Mouse (Mus musculus) myocyte (in vitro differentiated cells): Measurements from ENCODE around the gene Rest. TPM values are rescaled to one million over a fixed set of nuclear protein-coding genes. Genes with fewer than 3 reads are reported as not detected.

Experiments
- H3K27me3 ChIP-seq: one replicate; pipeline ENCODE4 v1.6.1; 2011; ENCODE audit not compliant: control insufficient read depth, insufficient read depth, insufficient read length
- H3K36me3 ChIP-seq: one replicate; pipeline ENCODE4 v1.6.1; 2011; ENCODE audit not compliant: control insufficient read depth, insufficient read depth
- H3K4me2 ChIP-seq: one replicate; pipeline ENCODE4 v1.6.1; 2011; ENCODE audit warnings: low read depth, control low read depth
- H3K4me3 ChIP-seq: one replicate; pipeline ENCODE4 v1.5.1; 2011; ENCODE audit warnings: mild to moderate bottlenecking, control low read depth, moderate library complexity
- H3K79me2 ChIP-seq: one replicate; pipeline ENCODE4 v1.6.1; 2011; ENCODE audit not compliant: control insufficient read depth, insufficient read depth
- H3ac ChIP-seq: one replicate; pipeline ENCODE4 v1.6.1; 2011; ENCODE audit not compliant: control insufficient read depth, insufficient read length
- CEBPB ChIP-seq: IDR thresholded peaks from 2 replicates; pipeline ENCODE4 v1.6.1; 2011; ENCODE audit warnings: mild to moderate bottlenecking, moderate library complexity; ENCODE audit not compliant: poor library complexity, insufficient read depth, severe bottlenecking
- E2F4 ChIP-seq: IDR thresholded peaks from one replicate; pipeline ENCODE4 v1.6.1; 2011; ENCODE audit warnings: mild to moderate bottlenecking, control low read depth, moderate library complexity; ENCODE audit not compliant: insufficient read depth
- MAX ChIP-seq: IDR thresholded peaks from one replicate; pipeline ENCODE4 v1.6.1; 2011; ENCODE audit warnings: low read depth, mild to moderate bottlenecking, control low read depth
- MYOD1 ChIP-seq, 3 experiments: IDR thresholded peaks; one replicate each; pipeline ENCODE4 v1.6.1; 2011; ENCODE audit warnings: control low read depth in 2 of 3, low read depth in 2 of 3, mild to moderate bottlenecking in 2 of 3, moderate library complexity in 1 of 3; ENCODE audit not compliant: insufficient read length in 2 of 3, control insufficient read depth in 1 of 3
- MYOG ChIP-seq, 3 experiments: IDR thresholded peaks; one replicate each; pipeline ENCODE4 v1.6.1; 2011; ENCODE audit warnings: control low read depth in 2 of 3, low read depth in 2 of 3, mild to moderate bottlenecking in 2 of 3; ENCODE audit not compliant: insufficient read length in 2 of 3, control insufficient read depth in 1 of 3, insufficient read depth in 1 of 3
- POLR2A ChIP-seq: IDR thresholded peaks from one replicate; pipeline ENCODE4 v1.6.1; 2011; ENCODE audit warnings: low read depth, mild to moderate bottlenecking, control low read depth, moderate library complexity; ENCODE audit not compliant: insufficient read length
- POLR2AphosphoS2 ChIP-seq: IDR thresholded peaks from one replicate; pipeline ENCODE4 v1.6.1; 2011; ENCODE audit warnings: low read depth, control low read depth; ENCODE audit not compliant: insufficient read length
- REST ChIP-seq: IDR thresholded peaks from one replicate; pipeline ENCODE4 v1.6.1; 2011; ENCODE audit warnings: mild to moderate bottlenecking, control low read depth, moderate library complexity; ENCODE audit not compliant: insufficient read depth, insufficient read length
- SRF ChIP-seq: IDR thresholded peaks from one replicate; pipeline ENCODE4 v1.6.1; 2011; ENCODE audit warnings: low read depth; ENCODE audit not compliant: control insufficient read depth, insufficient read length
- TCF12 ChIP-seq: IDR thresholded peaks from one replicate; pipeline ENCODE4 v1.6.1; 2011; ENCODE audit warnings: mild to moderate bottlenecking, control low read depth; ENCODE audit not compliant: poor library complexity, insufficient read depth, severe bottlenecking
- TCF3 ChIP-seq: IDR thresholded peaks from one replicate; pipeline ENCODE4 v1.6.1; 2011; ENCODE audit warnings: low read depth, control low read depth; ENCODE audit not compliant: insufficient read length
- USF1 ChIP-seq: IDR thresholded peaks from one replicate; pipeline ENCODE4 v1.6.1; 2011; ENCODE audit warnings: low read depth, mild to moderate bottlenecking, control low read depth, moderate library complexity
- polyA plus RNA-seq: library from polyadenylated mRNA; unstranded; fragments of >200 nt; fragmentation: generic; extraction: Trizol; gene quantifications from one replicate; pipeline ENCODE4 v1.2.1, GENCODE M21; 2012; ENCODE audit warnings: missing spikeins

Rest gene
- polyA plus RNA-seq, 1 experiment = 7.2 TPM

DNA sequence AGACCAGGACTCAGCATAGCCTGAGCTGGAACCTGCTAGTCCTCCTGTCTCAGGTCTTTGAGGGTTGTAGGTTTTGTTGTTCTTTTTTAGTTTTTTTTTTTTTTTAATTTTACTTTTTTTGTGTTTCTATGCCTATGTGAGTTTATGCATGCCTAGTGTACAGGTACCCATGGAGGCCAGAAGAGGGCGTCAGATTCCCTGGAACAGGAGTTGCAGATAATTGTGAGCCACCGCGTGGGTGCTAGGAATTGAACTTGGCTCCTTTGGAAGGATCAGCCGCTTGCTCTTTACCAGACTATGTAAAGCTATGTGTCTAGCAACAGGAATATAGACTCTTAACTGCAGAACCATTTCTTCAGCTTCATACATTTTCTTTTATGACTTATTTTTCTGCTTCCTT lies 48.9 kb downstream of the Rest start:
- TF ChIP-seq MYOD1 (IDR thresholded peaks at IDR 0.05; ENCODE audit: control insufficient read depth in 1 of 3, insufficient read length in 2 of 3, low read depth in 2 of 3) = no peak
- no peak for TF ChIP-seq E2F4
- TF ChIP-seq POLR2A = no peak
- no peak for TF ChIP-seq POLR2AphosphoS2
- no peak for TF ChIP-seq USF1
- TF ChIP-seq TCF12 = no peak
- TF ChIP-seq SRF = no peak
- TF ChIP-seq CEBPB = no peak
- TF ChIP-seq MYOG (IDR thresholded peaks at IDR 0.05; ENCODE audit: control insufficient read depth in 1 of 3, insufficient read depth in 1 of 3, insufficient read length in 2 of 3, low read depth in 2 of 3) = no peak
- no peak for TF ChIP-seq MAX
- TF ChIP-seq REST = no peak
- no peak for TF ChIP-seq TCF3
- Histone ChIP-seq H3K79me2 (peaks cover 37% of the 10 kb centered on the region), H3K4me2 (no peak overlapping the region), H3ac (no peak overlapping the region), H3K4me3 (no peak overlapping the region), H3K27me3 (no peaks in the 10 kb centered on the region), H3K36me3 (peaks cover 15% of the 10 kb centered on the region)

DNA sequence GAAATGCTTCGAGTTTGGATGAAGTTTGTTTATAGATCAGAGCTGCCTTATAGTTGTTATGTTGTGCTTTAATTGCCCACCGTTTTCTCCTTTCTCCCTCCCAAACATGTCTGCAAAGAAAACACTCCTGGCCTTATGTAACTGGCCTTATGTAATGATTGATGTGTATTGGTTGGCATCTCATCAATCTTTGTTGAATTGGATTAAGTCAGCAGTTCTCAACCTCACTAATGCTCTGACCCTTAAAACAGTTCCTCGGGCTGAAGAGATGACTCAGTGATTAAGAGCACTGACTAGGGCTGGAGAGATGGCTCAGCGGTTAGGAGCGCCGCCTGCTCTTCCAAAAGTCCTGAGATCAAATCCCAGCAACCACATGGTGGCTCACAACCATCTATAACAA lies 49.7 kb downstream of the Rest start:
- Histone ChIP-seq H3K27me3 (no peaks in the 10 kb centered on the region), H3K4me3 (no peak overlapping the region), H3K4me2 (no peak overlapping the region), H3K36me3 (peaks cover 18% of the 10 kb centered on the region), H3ac (no peak overlapping the region), H3K79me2 (peaks cover 35% of the 10 kb centered on the region)
- no peak for TF ChIP-seq MYOG (IDR thresholded peaks at IDR 0.05; ENCODE audit: control insufficient read depth in 1 of 3, insufficient read depth in 1 of 3, insufficient read length in 2 of 3, low read depth in 2 of 3)
- no peak for TF ChIP-seq CEBPB
- TF ChIP-seq POLR2AphosphoS2 = no peak
- TF ChIP-seq MYOD1 (IDR thresholded peaks at IDR 0.05; ENCODE audit: control insufficient read depth in 1 of 3, insufficient read length in 2 of 3, low read depth in 2 of 3) = no peak
- no peak for TF ChIP-seq REST
- TF ChIP-seq E2F4 = no peak
- no peak for TF ChIP-seq POLR2A
- TF ChIP-seq MAX = no peak

DNA sequence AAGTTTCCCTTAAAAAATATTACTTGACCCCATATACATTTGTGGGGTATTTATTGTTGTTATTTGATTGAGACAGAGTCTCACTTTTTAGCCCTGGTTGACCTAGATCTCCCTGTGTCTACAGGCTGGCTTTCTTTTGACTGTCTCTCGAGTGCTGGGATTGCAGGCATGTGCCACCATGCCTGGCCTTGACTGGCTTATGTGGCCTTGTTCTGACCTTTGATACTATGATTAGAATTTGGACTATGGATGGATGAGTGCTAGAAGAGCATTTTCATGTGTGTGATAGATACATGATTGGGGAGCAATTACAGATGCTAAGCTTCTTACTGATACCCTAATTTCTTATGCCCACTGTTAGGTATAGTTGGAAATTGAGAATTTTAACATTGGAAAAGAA lies 59.6 kb downstream of the Rest start:
- TF ChIP-seq TCF12 (no peak), POLR2A (no peak), POLR2AphosphoS2 (no peak), SRF (no peak), REST (no peak), TCF3 (no peak), MYOG (IDR thresholded peaks at IDR 0.05; ENCODE audit: control insufficient read depth in 1 of 3, insufficient read depth in 1 of 3, insufficient read length in 2 of 3, low read depth in 2 of 3) (no peak), E2F4 (no peak), MYOD1 (IDR thresholded peaks at IDR 0.05; ENCODE audit: control insufficient read depth in 1 of 3, insufficient read length in 2 of 3, low read depth in 2 of 3) (no peak), USF1 (no peak), MAX (no peak), CEBPB (no peak)
- no peaks in the 10 kb centered on the region for H3K27me3 ChIP-seq
- no peak overlapping the region for H3ac ChIP-seq
- no peak overlapping the region for H3K4me3 ChIP-seq
- H3K36me3 ChIP-seq = peaks cover 64% of the 10 kb centered on the region
- no peaks in the 10 kb centered on the region for H3K79me2 ChIP-seq
- no peak overlapping the region for H3K4me2 ChIP-seq

DNA sequence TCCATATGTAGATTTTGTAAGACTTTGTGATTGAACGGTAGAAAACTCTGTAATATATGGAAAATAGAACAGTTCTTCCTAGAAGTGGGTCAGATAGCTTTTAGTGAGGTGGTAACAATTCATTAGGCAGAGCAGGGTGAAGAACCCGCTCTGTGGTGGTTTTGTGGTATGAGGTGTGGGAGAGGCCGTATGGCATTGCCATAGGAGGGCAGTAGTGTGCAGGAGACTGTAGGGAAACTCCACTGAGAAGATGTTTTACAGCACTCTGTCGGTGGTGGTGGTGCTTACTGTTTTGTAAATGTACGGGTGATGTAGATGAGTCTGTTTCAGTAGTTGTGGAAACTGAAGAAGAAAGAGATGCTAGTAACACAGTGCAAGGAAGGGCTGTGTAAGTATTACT lies 64.9 kb downstream of the Rest start:
- H3K4me2 ChIP-seq = no peak overlapping the region
- H3K4me3 ChIP-seq = no peak overlapping the region
- peaks cover 63% of the 10 kb centered on the region for H3K36me3 ChIP-seq
- TF ChIP-seq POLR2AphosphoS2 (no peak), USF1 (no peak), CEBPB (no peak), E2F4 (no peak), MYOD1 (IDR thresholded peaks at IDR 0.05; ENCODE audit: control insufficient read depth in 1 of 3, insufficient read length in 2 of 3, low read depth in 2 of 3) (no peak), POLR2A (no peak), MYOG (IDR thresholded peaks at IDR 0.05; ENCODE audit: control insufficient read depth in 1 of 3, insufficient read depth in 1 of 3, insufficient read length in 2 of 3, low read depth in 2 of 3) (no peak), REST (no peak), TCF12 (no peak), SRF (no peak), TCF3 (no peak), MAX (no peak)
- H3K79me2 ChIP-seq = no peaks in the 10 kb centered on the region
- H3ac ChIP-seq = no peak overlapping the region
- H3K27me3 ChIP-seq = no peaks in the 10 kb centered on the region

Other genes starting within 250 kb of the Rest start
- not detected for gene Thegl, start 249.5 kb upstream of the Rest start, polyA plus RNA-seq
- 0.68 TPM for gene Hopx, start 150.4 kb upstream of the Rest start, polyA plus RNA-seq
- not detected for gene Spink2, start 54.0 kb upstream of the Rest start, polyA plus RNA-seq
- gene Noa1, start 44.6 kb downstream of the Rest start, polyA plus RNA-seq = 20.2 TPM
- gene Polr2b, start 44.7 kb downstream of the Rest start, polyA plus RNA-seq = 19.5 TPM
- 201 TPM for gene Igfbp7, start 142.6 kb downstream of the Rest start, polyA plus RNA-seq